Mouse (Mus musculus) regulatory T cell (primary cell): ENCODE measurements around the gene Tgfbr2.

Experiments used
- in situ Hi-C: fragments of 300-600 bp; cut with MboI, MseI; formaldehyde crosslinking; loops from one replicate; pipeline ENCODE4 v1.15.1; 2025; ENCODE audit warnings: high pct_unique_total_duplicates

The Tgfbr2 gene

DNA sequence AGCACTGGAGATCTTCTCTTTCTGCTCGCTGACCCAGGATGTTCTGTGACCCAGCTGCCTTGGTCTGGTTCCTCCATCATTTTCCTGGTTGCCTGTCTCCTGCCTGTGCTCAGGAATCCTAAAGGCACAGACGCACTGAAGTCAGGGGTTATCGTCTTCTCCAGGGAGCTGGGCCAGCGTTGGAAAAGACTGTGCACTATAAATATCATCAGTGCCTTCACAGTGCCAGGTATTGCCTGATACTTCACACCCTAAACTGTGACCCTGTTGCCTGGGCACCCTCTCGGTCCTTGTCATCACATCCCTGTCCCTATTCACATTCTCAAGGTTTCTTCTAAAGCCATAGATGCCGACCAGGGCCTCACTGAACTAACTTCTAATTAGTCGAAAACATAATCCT lies 55.2 kb downstream of the Tgfbr2 start:
- in situ Hi-C loops = no loop called here

DNA sequence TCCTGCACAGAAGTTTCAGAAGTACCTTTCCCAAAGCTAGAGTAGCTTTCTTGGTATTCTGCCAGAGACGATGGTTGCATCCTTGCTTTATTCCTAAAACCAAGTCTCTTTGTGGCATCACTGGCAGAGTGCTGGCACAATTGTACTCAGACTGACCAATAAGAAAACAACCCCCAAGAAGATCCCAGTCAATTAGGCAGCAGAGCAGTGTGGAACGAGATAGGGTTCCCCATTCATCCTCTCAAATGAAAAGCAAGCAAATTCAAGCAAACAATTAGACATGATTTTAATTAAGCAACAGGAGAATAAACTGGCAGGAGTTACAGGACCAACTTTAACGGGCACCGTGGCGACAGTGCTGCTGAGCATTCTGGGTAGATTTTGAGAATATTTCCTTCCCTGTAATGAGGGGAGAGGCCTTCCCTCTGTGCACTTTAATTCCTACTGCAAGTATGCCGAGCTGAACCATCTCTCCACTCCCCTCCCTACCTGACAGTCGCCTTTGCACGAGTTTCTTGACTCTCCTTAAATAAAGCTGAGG lies 56.8 kb downstream of the Tgfbr2 start:
- in situ Hi-C loops = no loop called here

GRCm38 (mm10) chr9:116115875-116116274 lies 59.3 kb downstream of the Tgfbr2 start:
- in situ Hi-C loops = no loop called here

DNA sequence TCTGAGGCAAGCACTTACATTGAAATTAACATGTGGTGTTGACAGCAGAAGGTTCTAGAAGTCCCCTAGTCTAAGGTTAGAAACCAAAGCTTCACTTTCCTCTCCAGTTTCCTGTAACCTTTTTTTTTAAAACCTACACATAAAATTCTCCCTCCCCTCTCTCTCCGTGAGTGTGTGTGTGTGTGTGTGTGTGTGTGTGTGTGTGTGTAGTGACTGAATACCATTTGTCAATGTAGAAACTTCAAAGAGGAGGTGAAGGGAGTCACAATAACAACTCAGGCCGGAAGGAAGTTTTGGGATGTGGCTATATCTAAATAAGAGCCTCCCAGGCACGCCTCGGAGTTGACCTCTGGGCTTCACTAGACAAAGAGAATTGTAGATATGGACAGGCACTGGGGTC lies 60.8 kb downstream of the Tgfbr2 start:
- in situ Hi-C loops = no loop called here

- in situ Hi-C loops = no loop called here
Observed at GRCm38 (mm10) chr9:116111149-116111970, 63.8 kb downstream of the Tgfbr2 start.

DNA sequence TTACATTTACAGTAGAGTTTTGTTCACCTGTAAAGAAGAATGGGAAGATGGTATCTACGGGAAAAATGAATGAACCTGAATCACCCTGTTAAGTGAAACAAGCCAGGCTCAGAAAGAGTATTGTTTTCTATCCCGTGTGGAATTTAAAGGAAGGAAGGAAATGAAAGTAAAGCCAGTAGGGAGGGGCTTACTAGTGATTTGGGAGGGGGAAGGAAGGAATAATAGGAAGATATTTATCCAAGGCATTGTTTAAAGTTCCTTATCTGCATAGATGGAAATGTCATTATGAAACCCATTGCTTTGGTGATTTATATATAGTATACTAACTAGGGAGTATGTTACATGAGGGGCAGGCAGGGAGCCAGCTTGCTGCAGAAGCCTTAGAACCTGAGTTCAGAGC lies 66.4 kb downstream of the Tgfbr2 start:
- in situ Hi-C loops = no loop called here

- in situ Hi-C loops = no loop called here
Observed at GRCm38 (mm10) chr9:116104770-116105169, 70.4 kb downstream of the Tgfbr2 start.

GRCm38 (mm10) chr9:116101842-116102241 lies 73.3 kb downstream of the Tgfbr2 start:
- in situ Hi-C loops = no loop called here

DNA sequence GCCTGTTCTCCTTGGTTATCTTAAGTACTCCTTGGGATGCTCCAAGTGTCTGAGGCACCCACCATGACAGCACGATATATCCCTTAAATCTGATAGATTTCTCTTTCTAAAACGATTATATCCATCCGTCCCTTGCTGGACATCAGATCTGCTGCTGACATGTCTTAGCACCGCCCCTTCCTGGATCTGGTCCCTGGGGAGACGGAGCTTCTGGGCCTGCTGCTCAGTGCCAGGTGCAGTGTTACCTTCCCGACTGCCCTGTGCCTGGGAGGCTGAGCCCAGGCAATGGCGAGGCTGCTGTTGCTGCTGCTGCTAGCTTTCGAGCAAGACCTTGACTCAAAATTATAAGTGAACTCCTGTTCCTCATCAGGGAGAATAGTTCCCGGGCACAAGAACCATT lies 75.1 kb downstream of the Tgfbr2 start:
- in situ Hi-C loops = no loop called here

DNA sequence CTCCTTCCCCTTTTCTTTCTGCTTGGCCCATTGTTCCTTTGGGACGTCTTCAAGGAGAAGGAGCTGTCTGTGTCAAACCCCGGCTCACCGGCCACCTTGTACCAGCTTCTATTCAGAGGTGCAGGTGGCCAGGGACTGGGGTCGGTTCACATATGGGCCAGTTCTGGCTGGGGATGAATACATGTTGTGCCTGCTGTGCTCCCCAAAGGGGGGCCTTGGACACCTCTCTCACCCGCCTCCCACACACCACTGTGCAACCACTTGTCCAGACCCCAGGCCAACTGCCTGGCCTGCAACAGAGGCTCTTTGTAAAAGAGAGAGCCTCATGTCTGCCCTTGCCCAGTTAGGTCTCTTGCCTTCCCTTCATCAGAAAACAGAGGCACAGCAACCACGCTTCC lies 75.6 kb downstream of the Tgfbr2 start:
- in situ Hi-C loops = no loop called here

DNA sequence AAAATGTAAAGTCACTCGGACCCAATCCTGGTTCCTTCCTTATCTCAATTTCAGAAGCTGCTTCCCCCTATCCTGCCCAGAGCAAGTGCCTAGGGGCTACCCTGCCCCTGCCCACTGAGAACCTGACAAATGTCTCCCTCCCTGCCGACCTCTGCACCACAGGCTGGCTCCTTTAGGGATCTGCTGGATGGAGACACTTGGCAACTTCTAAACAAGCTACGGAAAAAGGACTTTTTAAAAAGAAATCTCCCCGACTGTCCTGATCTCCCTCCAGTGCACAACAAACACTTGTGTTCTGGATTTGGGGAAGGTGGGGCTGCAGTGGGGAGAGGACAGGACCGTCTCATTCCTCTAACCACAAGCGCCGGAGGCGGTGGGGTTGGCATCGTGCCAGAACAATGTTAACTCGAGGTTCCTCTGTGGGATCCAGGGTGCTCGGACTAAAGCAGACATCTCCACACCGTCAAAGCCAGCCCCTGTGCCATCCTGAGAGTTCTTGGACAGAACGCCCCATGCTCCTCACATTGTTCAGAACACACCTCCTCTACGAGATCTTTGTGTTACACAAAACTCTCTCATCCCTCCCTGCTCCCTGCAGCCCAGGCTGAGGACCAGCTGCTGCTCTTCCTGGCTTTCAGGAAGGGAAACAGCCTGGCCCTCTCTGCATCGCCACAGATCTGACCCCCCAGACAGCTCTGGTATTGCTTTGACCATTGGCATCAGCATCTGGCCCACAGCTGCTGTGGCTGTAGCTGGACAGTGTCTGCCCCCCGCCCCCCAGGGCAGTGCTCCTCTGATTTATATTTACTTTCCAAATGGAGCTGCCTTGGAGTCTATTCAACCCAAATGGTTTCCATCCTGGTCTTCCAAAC lies 76.2 kb downstream of the Tgfbr2 start:
- in situ Hi-C loops = no loop called here

GRCm38 (mm10) chr9:116091921-116092320 lies 83.2 kb downstream of the Tgfbr2 start:
- in situ Hi-C loops = no loop called here

- in situ Hi-C loops = no loop called here
Observed at GRCm38 (mm10) chr9:116091101-116091841, 83.9 kb downstream of the Tgfbr2 start.

DNA sequence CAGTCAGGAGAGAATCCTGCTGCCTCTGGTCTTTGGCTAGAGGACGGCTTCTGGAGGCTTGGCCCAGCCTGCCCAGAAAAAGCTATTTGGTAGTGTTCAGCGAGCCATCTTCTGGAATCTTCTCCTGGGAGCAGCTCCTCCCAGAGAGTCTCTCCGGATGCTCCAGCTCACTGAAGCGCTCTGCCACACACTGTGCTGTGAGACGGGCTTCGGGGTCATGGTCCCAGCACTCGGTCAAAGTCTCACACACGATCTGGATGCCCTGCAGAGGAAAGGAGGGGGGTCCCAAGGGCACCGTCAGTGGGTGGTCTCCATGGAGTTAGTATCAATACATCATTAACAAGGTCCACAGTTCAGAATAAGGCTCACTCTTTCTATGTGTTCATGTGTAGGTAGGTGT lies 84.9 kb downstream of the Tgfbr2 start:
- in situ Hi-C loops = no loop called here

- in situ Hi-C loops = no loop called here
Observed at GRCm38 (mm10) chr9:116088912-116089311, 86.2 kb downstream of the Tgfbr2 start.

- in situ Hi-C loops = no loop called here
Observed at GRCm38 (mm10) chr9:116087880-116088279, 87.3 kb downstream of the Tgfbr2 start.

DNA sequence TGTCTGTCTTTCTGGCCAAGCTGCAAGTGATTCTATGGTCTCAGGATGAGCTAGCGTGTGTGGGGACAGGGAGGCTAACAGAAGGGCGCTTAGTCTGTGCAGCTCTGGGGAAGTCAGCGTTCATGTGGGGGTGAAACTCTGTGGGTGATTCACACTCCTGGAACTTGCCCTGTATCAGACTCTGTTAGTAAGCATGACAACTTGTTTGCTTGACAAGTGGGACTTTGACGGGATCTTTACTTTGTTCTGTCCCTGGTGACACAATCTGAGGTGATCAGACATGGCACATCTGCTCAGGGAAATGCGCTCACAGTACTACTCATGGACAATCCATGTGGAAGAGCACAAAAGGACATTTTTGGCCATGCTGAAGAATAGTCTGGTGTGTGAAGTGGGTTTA lies 87.9 kb downstream of the Tgfbr2 start:
- in situ Hi-C loops = no loop called here

DNA sequence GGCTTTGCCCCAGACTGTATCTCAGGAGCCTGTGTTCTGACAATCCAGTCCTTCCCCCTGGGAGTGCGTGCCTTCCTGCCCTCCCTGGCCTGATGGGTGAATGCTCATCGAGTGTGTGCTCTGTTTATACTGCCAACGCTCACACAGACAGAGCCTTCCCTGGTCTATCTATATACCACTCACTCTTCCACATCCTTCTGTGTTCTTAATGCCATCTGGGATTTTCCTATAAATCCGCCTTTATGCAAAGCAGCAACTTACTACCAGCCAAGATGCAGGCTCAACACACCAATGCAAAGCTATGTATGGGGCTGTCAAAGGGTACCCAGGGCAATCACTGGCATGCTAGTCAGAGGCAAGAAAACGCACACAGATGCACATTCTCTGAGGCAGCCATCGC lies 89.2 kb downstream of the Tgfbr2 start:
- in situ Hi-C loops = no loop called here

DNA sequence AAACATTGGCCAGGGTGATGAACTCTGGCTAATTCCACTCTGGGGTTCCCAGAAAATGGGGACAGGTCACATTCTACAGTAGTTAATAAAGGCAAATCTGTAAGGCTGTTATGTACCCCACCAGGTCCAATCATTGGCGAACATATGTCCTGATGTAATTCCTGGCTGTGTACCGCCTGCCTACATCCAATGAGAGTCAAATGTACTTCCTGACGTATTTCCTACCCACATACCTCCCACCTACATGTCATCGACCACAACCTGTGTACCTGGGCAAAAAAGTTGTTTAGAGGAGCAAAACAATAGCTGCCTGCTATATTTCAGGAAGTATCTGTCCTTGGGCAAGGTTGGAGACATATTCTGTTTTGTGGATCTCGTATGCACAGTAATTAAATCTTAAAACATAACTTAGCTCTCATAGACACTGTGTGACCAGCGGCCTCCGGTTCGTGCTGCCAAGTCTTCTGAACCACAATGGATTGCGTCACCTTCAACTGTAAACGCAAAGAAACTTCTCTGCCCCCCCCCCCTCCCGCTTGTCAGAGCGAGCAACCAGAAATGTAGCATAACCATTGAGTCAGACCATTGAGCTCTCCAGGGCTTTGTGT lies 90.7 kb downstream of the Tgfbr2 start:
- in situ Hi-C loops = no loop called here

GRCm38 (mm10) chr9:116083726-116084323 lies 91.3 kb downstream of the Tgfbr2 start:
- in situ Hi-C loops = no loop called here

GRCm38 (mm10) chr9:116083300-116083699 lies 91.9 kb downstream of the Tgfbr2 start:
- in situ Hi-C loops = no loop called here
